Mouse (Mus musculus) midbrain, embryonic 12.5 days (tissue): ENCODE data around the gene Rassf8. TPM values are rescaled to one million over a fixed set of nuclear protein-coding genes. Genes with fewer than 3 reads are reported as not detected.

Source experiments
- ATAC-seq: fragments of 200-750 bp; cut with Nextera tagmentation; 2 replicates; pipeline ENCODE4 v1.8.0; 2017; ENCODE audit warnings: low read depth, moderate TSS enrichment, moderate library complexity; ENCODE audit not compliant: low FRiP score
- H3K27ac ChIP-seq: fragments of 300-500 bp; sonication (generic); replicated peaks from 2 replicates; pipeline ENCODE4 v1.5.1; 2016; ENCODE audit warnings: mild to moderate bottlenecking
- H3K27me3 ChIP-seq: fragments of 300-500 bp; sonication (generic); 2 replicates; pipeline ENCODE4 v1.6.1; 2016; ENCODE audit warnings: mild to moderate bottlenecking
- H3K36me3 ChIP-seq: fragments of 300-500 bp; sonication (generic); 2 replicates; pipeline ENCODE4 v1.6.1; 2016
- H3K4me1 ChIP-seq: fragments of 300-500 bp; sonication (generic); 2 replicates; pipeline ENCODE4 v1.6.1; 2016
- H3K4me2 ChIP-seq: fragments of 300-500 bp; sonication (generic); replicated peaks from 2 replicates; pipeline ENCODE4 v1.6.1; 2016; ENCODE audit warnings: mild to moderate bottlenecking, moderate library complexity
- H3K4me3 ChIP-seq: fragments of 300-500 bp; sonication (generic); 2 replicates; pipeline ENCODE4 v1.5.1; 2016; ENCODE audit warnings: mild to moderate bottlenecking
- H3K9ac ChIP-seq: fragments of 300-500 bp; sonication (generic); replicated peaks from 2 replicates; pipeline ENCODE4 v1.6.1; 2016; ENCODE audit warnings: mild to moderate bottlenecking, moderate library complexity
- H3K9me3 ChIP-seq: fragments of 300-500 bp; sonication (generic); 2 replicates; pipeline ENCODE4 v1.6.1; 2016; ENCODE audit warnings: mild to moderate bottlenecking
- WGBS: fragments of 180-500 bp; shearing (Covaris S2); methylation state at CpG from one replicate; pipeline ENCODE4 v1.1.7; 2016; 5-methylcytosine and 5-hydroxymethylcytosine counted together
- polyA plus RNA-seq: library from polyadenylated mRNA; unstranded; fragments of >200 nt; fragmentation: Nextera tagmentation; extraction: Ambion mirVana; gene quantifications from 2 replicates; pipeline ENCODE4 v1.2.1, GENCODE M21; 2016

The Rassf8 gene
- polyA plus RNA-seq, 1 experiment from 2014 or later = 4.4 TPM

DNA sequence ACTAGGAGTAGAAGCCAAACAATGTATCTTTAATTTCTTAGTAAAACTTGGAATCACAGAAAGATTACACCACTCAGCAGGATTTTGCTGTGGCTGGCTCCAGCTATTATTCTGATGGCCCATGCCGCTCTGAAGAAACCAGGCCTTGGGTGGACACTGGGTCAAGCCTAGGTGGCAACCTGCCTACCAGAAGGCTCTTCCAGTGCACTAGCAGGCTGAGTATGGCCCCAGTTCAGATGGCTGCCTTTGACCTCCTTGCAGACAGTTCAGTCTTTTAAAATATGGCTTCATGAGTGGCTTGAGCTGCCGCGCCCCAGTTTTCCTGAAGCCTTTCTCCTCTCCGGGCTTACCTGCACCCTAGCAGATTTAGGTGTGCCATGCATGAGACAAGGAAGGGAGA lies 43.2 kb downstream of the Rassf8 start:
- no peaks in the 10 kb centered on the region for H3K9me3 ChIP-seq
- H3K4me1 ChIP-seq = peaks cover 4% of the 10 kb centered on the region; the same call in 1 of the 2 replicates
- no peak overlapping the region for H3K4me2 ChIP-seq
- no peak overlapping the region for H3K9ac ChIP-seq
- no peak overlapping the region for H3K4me3 ChIP-seq
- no peak for ATAC-seq
- 97% methylated on average over 4 of the region's 4 CpGs for WGBS
- no peak overlapping the region for H3K27ac ChIP-seq
- H3K27me3 ChIP-seq = no peaks in the 10 kb centered on the region
- H3K36me3 ChIP-seq = no peaks in the 10 kb centered on the region

DNA sequence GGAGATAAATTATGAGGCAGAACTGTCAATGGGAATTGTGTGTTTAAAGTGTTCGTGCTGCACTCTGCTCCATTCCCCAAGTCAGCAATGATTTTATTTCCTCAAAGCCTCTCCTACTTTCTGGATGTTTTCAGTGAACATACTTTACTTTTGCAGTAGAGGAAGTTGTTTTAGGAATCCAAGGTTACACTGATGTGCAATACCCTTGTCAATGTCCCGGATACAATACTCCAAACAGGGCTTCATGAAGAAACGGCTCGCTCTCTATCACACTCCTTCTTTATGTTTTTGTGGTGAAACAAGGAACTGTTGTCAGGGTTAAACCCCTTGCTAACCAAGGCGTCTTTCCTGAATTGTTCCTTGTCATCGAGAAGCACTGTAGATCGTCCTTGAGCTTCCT lies 45.8 kb downstream of the Rassf8 start:
- H3K9ac ChIP-seq = no peak overlapping the region
- WGBS = 83% methylated on average over 7 of the region's 7 CpGs
- no peak overlapping the region for H3K4me2 ChIP-seq
- no peak for ATAC-seq
- H3K27me3 ChIP-seq = no peaks in the 10 kb centered on the region
- H3K9me3 ChIP-seq = no peaks in the 10 kb centered on the region
- no peak overlapping the region for H3K27ac ChIP-seq
- no peak overlapping the region for H3K4me3 ChIP-seq
- H3K36me3 ChIP-seq = no peaks in the 10 kb centered on the region
- H3K4me1 ChIP-seq = peaks cover 4% of the 10 kb centered on the region; the same call in 1 of the 2 replicates

DNA sequence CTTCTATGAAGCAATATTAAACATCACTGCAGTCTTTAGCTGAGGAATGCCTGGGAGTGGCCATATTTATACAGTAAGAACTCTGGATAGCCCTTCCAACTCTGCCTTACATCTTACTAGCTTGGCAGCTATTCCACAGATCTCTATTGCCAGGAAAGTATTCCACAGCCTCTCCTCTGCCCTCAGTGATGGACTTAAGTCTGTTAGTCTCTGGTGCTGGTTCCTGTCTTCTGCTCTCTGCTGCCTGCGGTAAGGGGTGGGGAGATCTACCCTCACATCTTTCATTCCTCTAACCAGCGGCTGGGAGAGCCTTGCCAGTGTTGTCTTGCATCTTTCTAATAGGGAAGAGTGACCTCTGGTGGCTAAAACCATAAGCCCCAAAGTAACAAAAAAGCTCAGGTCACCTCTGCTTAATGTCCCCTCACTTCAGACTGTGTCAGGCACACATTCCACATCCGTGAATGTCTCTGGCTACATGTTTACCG lies 46.6 kb downstream of the Rassf8 start:
- Histone ChIP-seq H3K27ac (no peak overlapping the region), H3K9me3 (no peaks in the 10 kb centered on the region), H3K36me3 (no peaks in the 10 kb centered on the region), H3K4me1 (peaks cover 4% of the 10 kb centered on the region; the same call in 1 of the 2 replicates), H3K9ac (no peak overlapping the region), H3K27me3 (no peaks in the 10 kb centered on the region), H3K4me2 (no peak overlapping the region), H3K4me3 (no peak overlapping the region)
- ATAC-seq = no peak; the same call in 1 of the 2 replicates
- 13% methylated on average over 4 of the region's 4 CpGs for WGBS

DNA sequence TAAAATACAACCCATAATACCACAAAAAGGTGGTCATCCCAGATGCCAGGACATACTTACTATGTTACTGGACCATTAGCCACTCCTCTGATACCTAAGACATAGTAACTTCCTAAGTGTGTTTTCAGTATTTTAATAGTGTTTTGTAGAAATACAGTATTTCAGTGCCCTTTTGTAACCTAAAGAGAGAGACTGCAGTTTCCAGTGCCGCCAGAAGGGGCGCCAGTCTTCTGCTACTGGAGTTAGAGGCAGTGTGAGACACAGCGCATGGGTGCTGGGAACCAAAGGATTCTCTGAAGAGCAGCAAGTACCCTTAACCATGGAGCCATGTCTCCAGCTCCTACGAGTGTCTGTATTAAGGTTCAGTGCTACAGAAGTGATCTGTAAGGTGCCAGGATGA lies 48.1 kb downstream of the Rassf8 start:
- H3K9ac ChIP-seq = no peak overlapping the region

DNA sequence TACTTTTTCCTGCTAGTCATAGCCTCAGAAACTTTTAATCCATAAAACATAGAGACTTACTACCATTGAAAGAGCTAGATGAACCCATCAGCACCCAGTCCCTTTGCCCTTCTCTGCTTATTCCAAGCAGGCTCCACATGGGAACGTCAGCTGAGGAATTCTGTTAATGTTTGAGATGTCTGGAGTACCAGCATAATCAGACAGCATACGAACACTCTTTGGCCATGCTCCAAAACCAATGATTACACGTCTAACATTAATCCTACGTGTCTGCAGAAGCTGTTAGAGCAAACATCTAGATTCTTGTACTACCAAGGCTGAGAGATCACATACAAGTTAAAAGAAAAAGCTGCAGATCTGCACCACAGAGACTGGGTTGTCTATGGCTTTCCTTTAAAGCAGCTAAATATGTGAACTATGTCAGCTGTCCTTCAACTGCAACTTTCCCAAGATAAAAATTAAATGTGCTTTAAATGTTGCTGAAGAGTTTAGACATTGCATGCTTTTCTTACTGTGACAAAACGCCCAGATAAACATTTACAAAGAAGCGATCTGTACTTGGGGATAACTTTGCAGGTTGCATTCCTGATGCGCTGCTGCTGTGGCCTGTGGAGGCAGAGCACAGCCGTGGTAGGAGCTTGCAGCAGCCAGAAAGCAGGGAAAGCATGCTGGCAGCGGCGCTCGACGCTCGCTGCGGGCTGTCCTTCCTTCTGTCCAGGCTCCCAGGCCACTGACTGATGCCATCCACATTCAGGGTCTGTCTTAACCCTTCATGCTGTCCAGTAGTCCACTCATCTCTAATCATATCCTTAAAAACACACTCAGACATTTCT lies 49.9 kb downstream of the Rassf8 start:
- Histone ChIP-seq H3K36me3 (no peaks in the 10 kb centered on the region), H3K27me3 (no peaks in the 10 kb centered on the region), H3K4me2 (no peak overlapping the region), H3K9ac (no peak overlapping the region), H3K27ac (no peak overlapping the region), H3K9me3 (no peaks in the 10 kb centered on the region), H3K4me3 (no peak overlapping the region), H3K4me1 (peaks cover 4% of the 10 kb centered on the region; the same call in 1 of the 2 replicates)
- WGBS = 74% methylated on average over 14 of the region's 14 CpGs
- ATAC-seq = no peak

More for the DNA sequence above, 48.1 kb downstream of the Rassf8 start:
- Histone ChIP-seq H3K36me3 (no peaks in the 10 kb centered on the region), H3K4me3 (no peak overlapping the region), H3K9me3 (no peaks in the 10 kb centered on the region), H3K4me2 (no peak overlapping the region), H3K4me1 (peaks cover 4% of the 10 kb centered on the region; the same call in 1 of the 2 replicates), H3K27ac (no peak overlapping the region), H3K27me3 (no peaks in the 10 kb centered on the region)
- no peak for ATAC-seq
- WGBS = 59% methylated on average over 4 of the region's 4 CpGs

DNA sequence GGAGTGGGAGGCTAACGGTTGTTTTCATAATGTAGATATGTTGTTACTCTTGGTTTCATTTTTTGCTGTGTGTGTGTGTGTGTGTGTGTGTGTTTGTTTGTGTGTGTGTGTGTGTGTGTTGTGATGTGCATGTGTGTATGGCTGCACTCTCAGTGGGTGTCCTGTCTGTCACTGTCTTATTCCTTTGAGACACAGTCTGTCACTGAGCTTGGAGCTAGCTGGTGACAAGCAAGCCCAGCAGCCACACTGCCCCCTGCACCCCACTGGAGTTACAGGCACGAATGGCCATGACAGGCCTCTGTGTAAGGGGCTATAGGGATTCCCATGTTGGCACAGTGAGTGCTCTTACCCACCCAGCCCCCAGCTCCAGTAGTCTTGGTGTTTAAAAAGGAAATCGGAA lies 51.1 kb downstream of the Rassf8 start:
- Histone ChIP-seq H3K9ac (no peak overlapping the region), H3K27me3 (no peaks in the 10 kb centered on the region), H3K4me3 (no peak overlapping the region), H3K36me3 (no peaks in the 10 kb centered on the region), H3K4me2 (no peak overlapping the region), H3K27ac (no peak overlapping the region), H3K9me3 (no peaks in the 10 kb centered on the region), H3K4me1 (peaks cover 4% of the 10 kb centered on the region; the same call in 1 of the 2 replicates)
- 59% methylated on average over 3 of the region's 3 CpGs for WGBS
- peak; percentile 34; the same call in 1 of the 2 replicates for ATAC-seq

DNA sequence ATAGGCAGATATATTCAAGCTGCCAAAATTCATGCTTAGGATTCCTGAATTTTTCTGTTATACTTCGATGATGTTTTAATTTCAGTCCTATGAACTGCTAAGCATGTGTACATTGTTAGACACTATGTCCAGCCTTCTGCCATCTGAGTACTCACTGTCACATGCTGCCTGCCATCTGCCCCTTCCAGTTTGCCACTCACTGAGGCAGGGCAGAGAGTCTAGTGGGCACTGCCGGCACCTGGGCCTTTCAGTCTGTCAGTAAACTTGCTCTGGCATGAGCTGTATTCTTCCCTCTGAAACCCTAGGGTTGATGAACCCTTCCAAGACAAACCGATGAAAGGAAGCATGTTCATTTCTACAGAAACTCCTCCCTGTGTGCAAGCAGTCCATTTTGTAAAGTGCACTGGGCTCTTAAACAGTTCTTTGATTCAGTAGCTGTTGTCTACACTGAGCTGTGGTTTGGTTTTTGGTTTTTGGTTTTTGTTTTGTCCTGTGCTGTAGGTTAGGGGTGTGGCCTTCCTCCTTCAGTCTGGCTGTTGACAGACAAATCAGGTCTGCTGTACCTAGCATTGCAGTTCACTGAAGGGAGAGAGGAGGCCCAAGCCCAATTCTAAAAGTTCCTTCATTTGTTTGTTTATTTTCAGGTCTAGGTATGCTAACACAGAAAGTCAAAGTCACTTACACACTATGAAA lies 55.4 kb downstream of the Rassf8 start:
- H3K4me3 ChIP-seq = no peak overlapping the region
- H3K4me2 ChIP-seq = no peak overlapping the region
- no peaks in the 10 kb centered on the region; the same call in 1 of the 2 replicates for H3K4me1 ChIP-seq
- H3K36me3 ChIP-seq = no peaks in the 10 kb centered on the region
- H3K27ac ChIP-seq = no peak overlapping the region
- 82% methylated on average over 3 of the region's 3 CpGs for WGBS
- no peak overlapping the region for H3K9ac ChIP-seq
- no peaks in the 10 kb centered on the region for H3K27me3 ChIP-seq
- ATAC-seq = no peak
- H3K9me3 ChIP-seq = no peaks in the 10 kb centered on the region

DNA sequence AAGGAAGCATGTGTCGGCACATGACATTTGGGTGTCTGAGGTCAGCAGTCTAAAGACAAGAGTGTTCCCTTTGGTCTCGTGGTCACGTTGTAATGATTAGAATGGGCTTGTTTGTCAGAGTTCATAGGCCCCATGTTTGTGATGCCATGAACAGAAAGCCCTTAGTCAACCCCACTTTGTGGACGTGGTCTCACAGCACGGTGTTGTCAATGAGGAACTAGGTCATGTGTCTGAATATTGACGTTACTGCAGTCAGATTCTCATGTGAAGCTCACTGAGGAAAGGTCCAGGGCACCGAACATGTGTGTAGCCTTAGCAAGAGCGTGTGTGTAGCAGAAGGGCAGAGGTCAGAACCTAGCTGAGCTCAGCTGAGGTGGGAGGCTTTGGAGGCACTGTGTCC lies 56.3 kb downstream of the Rassf8 start:
- 88% methylated on average over 8 of the region's 8 CpGs for WGBS
- H3K27me3 ChIP-seq = no peaks in the 10 kb centered on the region
- H3K9me3 ChIP-seq = no peaks in the 10 kb centered on the region
- ATAC-seq = no peak
- H3K9ac ChIP-seq = no peak overlapping the region
- H3K27ac ChIP-seq = no peak overlapping the region
- H3K4me3 ChIP-seq = no peak overlapping the region
- no peaks in the 10 kb centered on the region for H3K36me3 ChIP-seq
- no peaks in the 10 kb centered on the region; the same call in 1 of the 2 replicates for H3K4me1 ChIP-seq
- H3K4me2 ChIP-seq = no peak overlapping the region

DNA sequence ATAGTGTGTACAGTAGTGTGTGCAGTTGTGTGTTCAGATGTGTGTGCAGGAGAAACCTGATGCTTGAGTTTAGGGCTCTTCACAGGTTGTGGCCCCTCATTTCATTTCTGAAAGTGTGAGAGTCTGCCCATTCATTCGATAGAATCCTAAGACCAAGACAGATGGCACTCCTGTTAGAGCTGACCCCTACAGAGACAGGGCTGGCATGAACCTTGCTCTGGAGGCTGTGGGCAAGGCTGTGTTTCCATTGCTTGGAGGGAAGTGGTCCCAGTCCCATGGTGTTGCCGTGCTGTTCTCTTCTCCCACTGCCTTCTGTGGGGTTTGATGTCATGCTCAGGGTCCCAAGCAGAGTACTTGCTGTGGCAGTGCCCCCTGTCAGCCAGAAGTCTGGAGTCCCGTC lies 57.7 kb downstream of the Rassf8 start:
- H3K27me3 ChIP-seq = no peaks in the 10 kb centered on the region
- H3K27ac ChIP-seq = no peak overlapping the region
- no peak overlapping the region for H3K9ac ChIP-seq
- WGBS = 71% methylated on average over 3 of the region's 3 CpGs
- no peaks in the 10 kb centered on the region; the same call in 1 of the 2 replicates for H3K4me1 ChIP-seq
- H3K4me2 ChIP-seq = no peak overlapping the region
- no peak overlapping the region for H3K4me3 ChIP-seq
- H3K9me3 ChIP-seq = no peaks in the 10 kb centered on the region
- H3K36me3 ChIP-seq = no peaks in the 10 kb centered on the region
- no peak for ATAC-seq

DNA sequence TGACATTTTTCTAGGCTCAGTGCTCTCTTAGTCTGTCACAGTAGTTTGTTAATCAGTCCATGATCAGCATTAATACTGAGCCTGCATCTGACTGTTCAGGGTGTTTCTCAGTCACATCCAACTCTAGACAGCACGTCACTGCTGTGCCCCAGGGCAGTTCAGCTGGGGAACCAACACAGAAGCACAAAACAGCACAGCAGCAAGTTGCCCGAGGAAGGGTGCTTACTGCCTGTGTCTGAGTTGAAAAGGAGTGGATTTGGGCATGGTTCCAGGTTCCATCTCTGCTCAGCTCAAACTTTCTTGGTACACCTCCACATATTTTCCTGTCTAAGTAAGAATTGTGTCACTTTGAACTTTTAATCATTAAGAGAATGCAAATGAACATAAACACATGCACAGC lies 60.2 kb downstream of the Rassf8 start:
- Histone ChIP-seq H3K27ac (no peak overlapping the region), H3K4me3 (no peak overlapping the region), H3K27me3 (no peaks in the 10 kb centered on the region), H3K4me2 (no peak overlapping the region), H3K9me3 (no peaks in the 10 kb centered on the region), H3K9ac (no peak overlapping the region), H3K36me3 (no peaks in the 10 kb centered on the region), H3K4me1 (no peaks in the 10 kb centered on the region; the same call in 1 of the 2 replicates)
- no peak for ATAC-seq
- WGBS = 64% methylated on average over 2 of the region's 2 CpGs

DNA sequence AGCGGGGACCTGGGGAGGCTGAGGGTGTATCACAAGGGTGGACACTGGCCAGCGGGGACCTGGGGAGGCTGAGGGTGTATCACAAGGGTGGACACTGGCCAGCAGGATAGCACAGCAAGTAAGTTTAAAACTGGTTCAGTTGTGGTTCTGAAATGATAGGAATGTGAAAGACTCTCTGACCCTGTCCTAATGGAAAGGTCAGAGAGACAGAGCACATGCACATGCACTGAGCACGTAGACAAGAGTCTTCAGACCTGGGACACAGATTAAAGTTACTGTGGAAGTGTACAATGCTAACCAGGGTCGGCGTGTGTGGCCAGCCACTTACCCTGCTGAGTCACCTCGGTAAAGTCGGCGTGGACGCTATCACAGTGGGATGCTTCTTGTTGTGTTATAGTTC lies 61.4 kb downstream of the Rassf8 start:
- ATAC-seq = no peak
- Histone ChIP-seq H3K4me2 (no peak overlapping the region), H3K36me3 (no peaks in the 10 kb centered on the region), H3K27ac (no peak overlapping the region), H3K4me3 (no peak overlapping the region), H3K9ac (no peak overlapping the region), H3K9me3 (no peaks in the 10 kb centered on the region), H3K4me1 (no peaks in the 10 kb centered on the region; the same call in 1 of the 2 replicates), H3K27me3 (no peaks in the 10 kb centered on the region)
- 86% methylated on average over 9 of the region's 9 CpGs for WGBS

DNA sequence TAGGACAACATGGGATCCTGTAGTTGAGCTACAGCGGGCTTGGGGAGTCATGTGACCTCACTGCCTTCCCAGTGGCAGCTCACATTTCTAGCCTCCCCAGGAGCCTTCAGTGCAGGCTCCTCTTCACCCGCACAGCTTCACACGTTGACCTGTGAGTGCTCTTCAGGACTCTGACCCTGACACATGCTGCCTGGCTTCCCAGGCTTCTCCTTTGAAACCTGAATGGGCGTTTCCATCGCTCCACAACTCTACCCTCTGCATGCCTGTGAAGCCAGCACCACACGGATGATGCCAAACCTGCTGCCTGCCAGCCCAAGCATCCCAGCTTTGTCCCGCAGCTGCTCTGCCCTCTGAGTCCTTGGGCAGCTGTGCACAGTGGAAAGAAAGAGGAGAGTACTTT lies 63.0 kb downstream of the Rassf8 start:
- H3K9me3 ChIP-seq = no peaks in the 10 kb centered on the region
- no peaks in the 10 kb centered on the region for H3K27me3 ChIP-seq
- H3K9ac ChIP-seq = no peak overlapping the region
- H3K27ac ChIP-seq = no peak overlapping the region
- WGBS = 82% methylated on average over 7 of the region's 7 CpGs
- no peak overlapping the region for H3K4me3 ChIP-seq
- no peak overlapping the region for H3K4me2 ChIP-seq
- ATAC-seq = no peak
- no peaks in the 10 kb centered on the region; the same call in 1 of the 2 replicates for H3K4me1 ChIP-seq
- H3K36me3 ChIP-seq = no peaks in the 10 kb centered on the region
